Mouse (Mus musculus) layer of hippocampus, adult 11-12 months (tissue): ENCODE measurements around the gene Kif2a.

ENCODE experiments used
- DNase-seq: peaks from one replicate; pipeline ENCODE4 v3.0.0; 2022; ENCODE audit warnings: low spot score

Gene Kif2a

DNA sequence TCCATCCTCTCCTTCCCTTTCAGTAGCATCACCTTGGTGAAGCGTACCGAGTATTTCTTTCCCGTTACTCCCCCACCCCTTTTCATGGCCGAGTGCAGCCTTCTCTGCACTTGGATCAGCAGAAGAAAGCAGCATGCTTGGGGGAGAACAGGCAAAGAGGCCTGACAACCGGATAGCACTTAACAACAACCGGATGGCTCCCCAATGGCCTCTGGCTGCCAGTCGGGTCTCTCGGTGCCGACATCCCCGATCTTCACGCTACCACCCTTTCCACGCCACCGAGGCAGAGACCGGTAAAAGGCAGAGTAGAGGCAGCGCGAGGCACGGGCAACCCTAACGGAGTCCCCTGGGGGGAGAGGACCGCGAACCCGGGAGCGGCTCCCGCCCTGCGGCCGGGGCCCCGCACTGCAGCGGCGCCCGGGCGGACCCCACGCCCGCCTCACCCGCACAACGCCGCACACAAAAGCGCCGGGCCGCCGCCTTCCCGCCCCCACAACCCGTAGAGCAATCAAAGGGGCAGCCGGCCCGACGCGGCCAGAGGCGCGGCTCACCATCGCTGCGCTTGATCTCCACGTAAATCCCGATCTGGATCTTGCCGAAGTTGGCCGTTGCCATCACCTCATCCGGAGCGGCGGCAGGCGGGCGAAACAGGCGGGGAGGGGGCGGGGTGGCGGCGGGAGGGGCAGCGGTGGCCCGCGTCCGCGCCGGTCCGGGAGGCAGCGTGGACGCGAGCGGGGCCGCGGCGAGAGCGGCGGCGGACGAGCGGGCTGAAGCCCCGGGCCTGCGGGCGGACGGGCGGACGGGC, at the start of gene Kif2a:
Kif2a (minus strand) TSS at position 666 of the 805 bp plus-strand sequence.
- DNase-seq: peak; percentile 44

DNA sequence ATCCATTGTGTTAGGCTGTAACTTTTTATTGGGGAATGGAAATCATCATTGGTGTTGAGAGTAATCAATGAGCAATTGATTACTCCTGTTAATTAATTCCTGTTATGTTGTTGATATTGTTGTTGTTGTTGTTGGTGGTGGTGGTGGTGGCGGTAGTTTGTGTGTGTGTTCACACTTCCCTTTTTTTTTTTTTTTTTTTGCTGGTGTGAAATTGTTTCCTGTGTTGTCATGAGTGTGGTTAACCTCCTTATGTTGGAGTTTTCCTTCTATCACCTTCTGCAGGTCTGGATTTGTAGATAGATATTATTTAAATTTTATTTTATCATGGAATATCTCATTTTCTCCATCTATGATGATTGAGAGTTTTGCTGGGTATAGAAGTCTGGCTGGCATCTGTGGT, 47.1 kb upstream of the Kif2a start:
- DNase-seq: no peak

DNA sequence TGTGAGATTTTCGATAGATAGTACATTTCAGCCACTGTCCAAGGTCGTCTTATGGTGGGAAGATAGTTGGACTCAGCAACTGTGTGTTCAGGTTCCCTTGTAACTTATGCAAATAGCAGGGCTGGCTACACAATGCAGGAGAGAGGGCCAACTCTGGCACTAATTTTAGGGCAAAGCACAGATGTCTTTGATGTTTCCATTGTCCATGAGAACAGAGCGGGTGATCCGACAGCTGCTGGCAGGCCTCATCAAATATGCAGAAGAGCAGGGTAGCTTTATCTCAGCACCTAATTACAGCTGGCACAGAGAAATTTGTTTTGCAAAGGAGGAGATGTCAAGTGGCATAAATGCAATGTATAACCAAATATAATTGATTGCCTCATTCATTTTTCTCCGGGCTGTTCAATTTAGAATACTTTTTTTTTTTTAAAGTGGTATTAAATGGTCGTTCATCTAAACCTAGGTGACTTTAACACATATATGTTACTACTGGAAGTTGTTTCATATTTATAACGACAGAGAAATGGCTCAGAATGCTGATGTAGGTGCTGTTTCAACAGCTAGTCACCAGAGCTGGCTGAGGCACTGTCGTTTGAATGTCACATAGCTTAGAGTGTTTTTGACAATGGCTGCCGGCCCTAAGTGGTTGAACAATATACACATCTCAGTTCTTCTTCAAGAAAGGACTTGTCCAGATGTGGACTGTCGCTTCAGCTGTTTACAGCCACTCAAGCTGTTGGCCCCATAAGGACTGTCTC, 43.4 kb upstream of the Kif2a start:
- no peak for DNase-seq

GRCm38 (mm10) chr13:107064263-107064662, 42.3 kb upstream of the Kif2a start:
- no peak for DNase-seq

DNA sequence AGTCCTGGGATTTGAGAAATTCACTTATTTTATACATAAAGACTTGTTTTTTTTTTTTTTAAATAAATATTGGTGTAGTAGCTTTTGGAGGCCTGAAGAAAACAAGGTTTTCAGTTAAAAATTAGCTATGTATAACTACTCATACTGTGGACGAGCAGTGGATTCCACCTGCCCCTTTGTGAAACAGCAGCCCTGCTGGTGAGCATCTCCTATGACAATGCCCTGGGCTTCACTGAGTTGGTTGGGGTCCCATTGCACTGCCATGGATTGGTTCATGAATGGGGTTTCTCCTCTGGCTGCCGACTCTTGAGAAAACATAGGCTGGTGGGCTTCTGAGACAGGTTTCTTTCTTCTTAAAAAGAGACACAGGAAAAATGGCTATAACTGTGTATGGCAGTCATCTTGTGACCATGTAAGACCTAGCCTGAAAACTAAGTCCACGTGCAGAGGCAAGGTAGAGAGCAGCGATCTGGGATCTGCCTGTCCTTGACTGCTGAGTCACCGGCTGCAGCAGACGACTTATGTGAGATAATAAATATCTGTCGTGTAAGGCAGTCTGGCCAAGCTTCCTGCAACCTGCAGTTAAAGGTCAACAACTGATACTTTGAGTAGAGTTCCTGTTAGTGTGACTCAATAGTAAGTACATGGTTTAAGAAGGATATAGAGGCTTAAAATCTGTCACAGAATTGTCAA, 41.3 kb upstream of the Kif2a start:
- no peak for DNase-seq

DNA sequence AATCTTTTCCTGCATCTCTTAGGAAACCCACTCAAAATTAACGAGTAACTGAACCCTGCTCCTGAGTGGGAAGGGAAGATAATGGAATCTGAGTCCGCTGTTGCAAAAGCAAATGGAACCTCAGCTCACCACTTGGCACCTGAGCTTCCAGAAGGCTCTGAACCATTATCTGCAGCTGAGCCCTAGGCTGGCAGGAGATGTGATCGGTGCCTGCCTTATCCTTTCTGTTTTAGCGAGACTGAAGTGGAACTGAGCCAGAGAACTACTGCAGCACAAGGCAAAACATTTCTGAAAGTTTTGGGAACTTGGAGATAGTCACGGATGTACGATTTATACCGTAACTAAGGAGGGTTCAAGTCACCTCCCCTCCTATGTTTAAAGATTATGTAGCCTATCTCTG, 38.2 kb upstream of the Kif2a start:
- DNase-seq: no peak

- DNase-seq: no peak
These were observed 37.5 kb upstream of the Kif2a start for GRCm38 (mm10) chr13:107059460-107059859.

DNA sequence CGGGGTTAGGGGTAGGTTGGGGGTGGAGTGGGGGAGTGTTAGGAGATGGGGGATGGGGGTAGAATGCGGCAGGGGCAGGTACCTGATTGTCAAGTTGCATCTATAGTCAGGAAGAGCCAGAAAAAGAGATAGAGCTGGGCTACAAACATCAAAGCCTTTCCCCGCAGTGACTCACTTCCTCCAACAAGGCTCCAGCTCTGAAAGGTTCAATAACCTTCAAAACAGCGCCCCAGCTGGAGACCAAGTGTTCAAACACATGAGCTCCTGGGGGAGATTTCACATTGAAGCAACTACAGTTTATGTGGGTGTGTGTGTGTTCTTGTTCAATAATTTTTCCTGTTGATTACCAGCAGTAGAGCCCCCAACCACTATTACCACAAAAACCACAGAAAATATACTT, 34.4 kb upstream of the Kif2a start:
- no peak for DNase-seq

- DNase-seq: no peak
These were observed 32.6 kb upstream of the Kif2a start for GRCm38 (mm10) chr13:107054496-107054895.

- DNase-seq: no peak
These were observed 29.4 kb upstream of the Kif2a start for GRCm38 (mm10) chr13:107051342-107051741.

DNA sequence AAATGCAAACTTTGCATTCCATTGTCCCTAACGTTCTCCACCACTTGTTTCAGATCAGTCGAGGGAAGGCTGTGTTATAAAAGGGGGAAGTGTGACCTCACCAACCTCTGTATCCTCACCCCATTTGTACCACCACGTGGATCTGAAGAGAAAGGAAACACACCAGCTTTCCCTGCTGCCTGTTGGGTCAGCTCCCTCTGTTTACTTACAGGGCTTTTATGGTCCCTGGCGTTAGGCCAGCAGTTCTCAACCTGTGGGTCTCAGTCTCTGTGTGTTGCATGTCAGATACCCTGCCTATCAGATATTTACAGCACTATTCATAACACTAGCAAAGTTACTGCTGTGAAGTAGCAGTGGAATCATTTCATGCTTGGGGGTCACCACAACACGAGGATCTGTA, 22.3 kb upstream of the Kif2a start:
- no peak for DNase-seq

DNA sequence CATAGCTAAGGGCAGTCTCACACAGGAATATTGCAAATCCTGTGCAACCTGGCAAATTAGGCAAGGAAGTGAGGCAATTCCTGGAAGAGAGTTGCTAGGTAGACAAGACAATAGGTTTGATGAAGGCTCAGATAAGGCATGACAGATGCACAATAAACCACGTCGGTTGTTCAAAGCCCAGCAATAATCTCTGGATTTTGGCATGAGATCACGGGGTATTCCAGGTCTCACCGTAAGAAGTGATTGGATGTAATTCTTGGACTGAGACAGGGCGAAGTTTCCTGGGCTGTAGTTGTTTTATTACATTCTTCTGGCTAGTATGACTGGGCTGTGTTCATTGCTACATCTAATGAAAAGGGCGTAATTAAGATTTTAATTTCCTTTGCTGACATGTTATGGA, 20.6 kb upstream of the Kif2a start:
- DNase-seq: no peak

GRCm38 (mm10) chr13:107039493-107039892, 17.6 kb upstream of the Kif2a start:
- no peak for DNase-seq

- DNase-seq: no peak
These were observed 16.4 kb upstream of the Kif2a start for GRCm38 (mm10) chr13:107038346-107038745.

- DNase-seq: no peak
These were observed 13.7 kb upstream of the Kif2a start for GRCm38 (mm10) chr13:107035511-107036113.

DNA sequence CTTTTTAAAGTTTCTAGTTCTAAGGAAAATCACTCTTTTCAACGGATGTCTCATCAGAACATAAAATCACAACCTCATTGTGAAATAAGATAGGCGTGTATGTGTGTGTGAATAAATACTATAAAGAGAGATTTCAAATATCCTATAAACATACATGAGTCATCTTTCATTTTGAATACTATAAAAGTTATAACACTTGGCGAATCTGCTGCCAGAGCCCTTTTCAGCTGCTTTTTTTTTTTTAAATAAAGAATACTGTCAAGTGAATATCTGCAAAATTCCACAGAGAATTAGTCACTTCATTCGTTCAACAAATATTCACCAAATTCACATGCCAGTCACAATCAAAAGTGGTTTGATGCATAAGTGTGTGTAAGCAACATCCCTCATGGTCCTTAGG, 13.2 kb upstream of the Kif2a start:
- no peak for DNase-seq

DNA sequence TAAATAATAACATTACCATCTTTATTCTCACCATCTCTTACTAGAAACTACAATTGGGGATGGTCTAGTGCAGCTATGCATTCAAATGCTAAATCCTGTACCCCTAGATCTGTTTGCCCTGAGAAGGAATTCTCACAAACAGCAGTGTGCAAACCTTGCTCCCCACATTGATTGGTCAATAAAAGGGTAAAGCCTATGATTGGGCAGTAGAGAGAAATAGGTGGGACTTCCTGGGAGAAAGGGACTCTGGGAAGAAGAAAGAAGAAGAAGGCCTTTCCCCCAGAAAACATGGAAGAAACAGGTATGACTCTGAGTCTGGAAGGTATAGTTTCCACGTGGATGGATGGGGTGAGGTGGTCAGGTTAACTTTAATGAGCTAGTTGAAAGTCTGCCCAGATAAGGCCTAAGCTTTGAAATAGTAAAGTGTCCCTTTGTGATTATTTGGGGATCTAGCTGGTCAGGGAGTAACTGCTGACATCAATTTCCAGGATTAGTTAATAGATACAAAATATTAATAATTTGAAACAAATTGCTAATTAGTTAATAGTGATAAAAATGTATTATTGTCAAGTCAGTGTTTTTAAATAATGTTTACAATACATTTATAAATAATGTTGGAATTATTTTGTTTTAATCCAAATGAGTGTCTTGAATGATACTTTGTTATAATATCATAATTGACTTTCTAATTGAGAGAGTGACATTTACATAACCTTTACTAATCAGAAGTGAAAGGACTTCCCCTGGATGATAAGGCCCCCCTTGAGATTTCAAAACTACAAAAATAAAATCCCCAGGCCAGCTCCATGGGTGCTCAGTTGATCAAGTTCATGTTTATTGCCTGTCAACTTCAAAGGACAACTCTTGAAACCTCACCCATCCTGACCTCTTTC, 12.3 kb upstream of the Kif2a start:
- no peak for DNase-seq

GRCm38 (mm10) chr13:107031228-107031627, 9.3 kb upstream of the Kif2a start:
- DNase-seq: no peak

GRCm38 (mm10) chr13:107027218-107027617, 5.3 kb upstream of the Kif2a start:
- no peak for DNase-seq

GRCm38 (mm10) chr13:107025663-107026062, 3.7 kb upstream of the Kif2a start:
- no peak for DNase-seq
